Mouse (Mus musculus): Measurements from ENCODE around the gene Alpk3. TPM values are rescaled to one million over a fixed set of nuclear protein-coding genes. Genes with fewer than 3 reads are reported as not detected.
A peak's percentile ranks its signal among the peaks of the same experiment; 100 is the strongest.

Alpk3 gene
- polyA plus RNA-seq, 1 experiment from 2014 or later = 1.4 TPM

GRCm38 (mm10) chr7:81060908-81061307 lies 3.5 kb downstream of the Alpk3 start:
- Histone ChIP-seq H3K27ac (ENCODE audit: low read depth) (no peak overlapping the region), H3K4me1 (replicated peaks; ENCODE audit: control insufficient read depth, insufficient read depth, low read length) (peaks cover 23% of the 10 kb centered on the region), H3K36me3 (ENCODE audit: control insufficient read depth, insufficient read depth, low read length) (no peaks in the 10 kb centered on the region), H3K4me3 (ENCODE audit: low read depth, low read length) (no peak overlapping the region), H3K9me3 (ENCODE audit: control insufficient read depth, low read length) (no peaks in the 10 kb centered on the region), H3K27me3 (replicated peaks; ENCODE audit: control insufficient read depth, insufficient read depth, low read length) (no peaks in the 10 kb centered on the region), H3K9ac (ENCODE audit: low read length) (no peak overlapping the region), H3K4me2 (ENCODE audit: low read length) (no peak overlapping the region)
- ATAC-seq (replicated peaks; ENCODE audit: low FRiP score, low TSS enrichment, low read depth) (no peak), DNase-seq (ENCODE audit: low spot score) (no peak)
- 86% methylated on average over 2 of the region's 2 CpGs for whole genome bisulfite sequencing

- H3K9me3 ChIP-seq (ENCODE audit: control insufficient read depth, low read length) = no peaks in the 10 kb centered on the region
- peaks cover 23% of the 10 kb centered on the region for H3K4me1 ChIP-seq (replicated peaks; ENCODE audit: control insufficient read depth, insufficient read depth, low read length)
- H3K27ac ChIP-seq (ENCODE audit: low read depth) = no peak overlapping the region
- H3K4me3 ChIP-seq (ENCODE audit: low read depth, low read length) = no peak overlapping the region
- H3K36me3 ChIP-seq (ENCODE audit: control insufficient read depth, insufficient read depth, low read length) = no peaks in the 10 kb centered on the region
- ATAC-seq (replicated peaks; ENCODE audit: low FRiP score, low TSS enrichment, low read depth) = no peak
- H3K4me2 ChIP-seq (ENCODE audit: low read length) = no peak overlapping the region
- DNase-seq (ENCODE audit: low spot score) = no peak
- no peak overlapping the region for H3K9ac ChIP-seq (ENCODE audit: low read length)
- 83% methylated on average over 11 of the region's 11 CpGs for WGBS
- H3K27me3 ChIP-seq (replicated peaks; ENCODE audit: control insufficient read depth, insufficient read depth, low read length) = no peaks in the 10 kb centered on the region
Measured at GRCm38 (mm10) chr7:81061936-81062335, 4.5 kb downstream of the Alpk3 start.

- H3K4me3 ChIP-seq (ENCODE audit: low read depth, low read length) = no peak overlapping the region
- WGBS = 68% methylated on average over 9 of the region's 9 CpGs
- ATAC-seq (replicated peaks; ENCODE audit: low FRiP score, low TSS enrichment, low read depth) (no peak), DNase-seq (ENCODE audit: low spot score) (no peak)
- H3K27ac ChIP-seq (ENCODE audit: low read depth) = no peak overlapping the region
- H3K4me2 ChIP-seq (ENCODE audit: low read length) = no peak overlapping the region
- H3K4me1 ChIP-seq (replicated peaks; ENCODE audit: control insufficient read depth, insufficient read depth, low read length) = peaks cover 11% of the 10 kb centered on the region
- H3K27me3 ChIP-seq (replicated peaks; ENCODE audit: control insufficient read depth, insufficient read depth, low read length) = no peaks in the 10 kb centered on the region
- no peaks in the 10 kb centered on the region for H3K36me3 ChIP-seq (ENCODE audit: control insufficient read depth, insufficient read depth, low read length)
- H3K9ac ChIP-seq (ENCODE audit: low read length) = no peak overlapping the region
- no peaks in the 10 kb centered on the region for H3K9me3 ChIP-seq (ENCODE audit: control insufficient read depth, low read length)
Measured at GRCm38 (mm10) chr7:81063332-81063731, 5.9 kb downstream of the Alpk3 start.

- Histone ChIP-seq H3K36me3 (ENCODE audit: control insufficient read depth, insufficient read depth, low read length) (no peaks in the 10 kb centered on the region), H3K9ac (ENCODE audit: low read length) (no peak overlapping the region), H3K4me3 (ENCODE audit: low read depth, low read length) (no peak overlapping the region), H3K4me1 (replicated peaks; ENCODE audit: control insufficient read depth, insufficient read depth, low read length) (0 out of 2 replicates have a peak, but pooled peaks cover 4% of the 10 kb centered on the region), H3K27me3 (replicated peaks; ENCODE audit: control insufficient read depth, insufficient read depth, low read length) (no peaks in the 10 kb centered on the region), H3K9me3 (ENCODE audit: control insufficient read depth, low read length) (no peaks in the 10 kb centered on the region), H3K27ac (ENCODE audit: low read depth) (no peak overlapping the region), H3K4me2 (ENCODE audit: low read length) (no peak overlapping the region)
- 24% methylated on average over 6 of the region's 6 CpGs for WGBS
- DNase-seq (ENCODE audit: low spot score) (no peak), ATAC-seq (replicated peaks; ENCODE audit: low FRiP score, low TSS enrichment, low read depth) (no peak)
Measured at GRCm38 (mm10) chr7:81066714-81067113, 9.3 kb downstream of the Alpk3 start.

- WGBS = 28% methylated on average over 5 of the region's 5 CpGs
- H3K4me3 ChIP-seq (ENCODE audit: low read depth, low read length) = no peak overlapping the region
- no peak overlapping the region for H3K4me2 ChIP-seq (ENCODE audit: low read length)
- peak; percentile 62 for ATAC-seq (replicated peaks; ENCODE audit: low FRiP score, low TSS enrichment, low read depth)
- peaks cover 27% of the 10 kb centered on the region for H3K4me1 ChIP-seq (replicated peaks; ENCODE audit: control insufficient read depth, insufficient read depth, low read length)
- H3K9me3 ChIP-seq (ENCODE audit: control insufficient read depth, low read length) = no peaks in the 10 kb centered on the region
- no peaks in the 10 kb centered on the region for H3K36me3 ChIP-seq (ENCODE audit: control insufficient read depth, insufficient read depth, low read length)
- peak; percentile 72 for DNase-seq (ENCODE audit: low spot score)
- no peak overlapping the region for H3K9ac ChIP-seq (ENCODE audit: low read length)
- H3K27me3 ChIP-seq (replicated peaks; ENCODE audit: control insufficient read depth, insufficient read depth, low read length) = no peaks in the 10 kb centered on the region
- H3K27ac ChIP-seq (ENCODE audit: low read depth) = peak overlapping the region; percentile 80
Measured at GRCm38 (mm10) chr7:81072463-81072862, 15.1 kb downstream of the Alpk3 start.

- DNase-seq (ENCODE audit: low spot score) (no peak), ATAC-seq (replicated peaks; ENCODE audit: low FRiP score, low TSS enrichment, low read depth) (no peak)
- H3K27me3 ChIP-seq (replicated peaks; ENCODE audit: control insufficient read depth, insufficient read depth, low read length) = no peaks in the 10 kb centered on the region
- 86% methylated on average over 5 of the region's 5 CpGs for WGBS
- peaks cover 27% of the 10 kb centered on the region for H3K4me1 ChIP-seq (replicated peaks; ENCODE audit: control insufficient read depth, insufficient read depth, low read length)
- no peaks in the 10 kb centered on the region for H3K36me3 ChIP-seq (ENCODE audit: control insufficient read depth, insufficient read depth, low read length)
- H3K9ac ChIP-seq (ENCODE audit: low read length) = no peak overlapping the region
- no peaks in the 10 kb centered on the region for H3K9me3 ChIP-seq (ENCODE audit: control insufficient read depth, low read length)
- H3K4me3 ChIP-seq (ENCODE audit: low read depth, low read length) = no peak overlapping the region
- H3K27ac ChIP-seq (ENCODE audit: low read depth) = peak overlapping the region; percentile 80; the same call in 1 of the 2 replicates
- H3K4me2 ChIP-seq (ENCODE audit: low read length) = no peak overlapping the region
Measured at GRCm38 (mm10) chr7:81073273-81073672, 15.9 kb downstream of the Alpk3 start.

- 29% methylated on average over 9 of the region's 9 CpGs for WGBS
- H3K4me2 ChIP-seq (ENCODE audit: low read length) = no peak overlapping the region
- no peak for DNase-seq (ENCODE audit: low spot score)
- no peak overlapping the region for H3K9ac ChIP-seq (ENCODE audit: low read length)
- H3K27me3 ChIP-seq (replicated peaks; ENCODE audit: control insufficient read depth, insufficient read depth, low read length) = no peaks in the 10 kb centered on the region
- no peak overlapping the region for H3K4me3 ChIP-seq (ENCODE audit: low read depth, low read length)
- peak; percentile 47 for ATAC-seq (replicated peaks; ENCODE audit: low FRiP score, low TSS enrichment, low read depth)
- peaks cover 27% of the 10 kb centered on the region for H3K4me1 ChIP-seq (replicated peaks; ENCODE audit: control insufficient read depth, insufficient read depth, low read length)
- H3K27ac ChIP-seq (ENCODE audit: low read depth) = peak overlapping the region; percentile 60
- H3K9me3 ChIP-seq (ENCODE audit: control insufficient read depth, low read length) = no peaks in the 10 kb centered on the region
- H3K36me3 ChIP-seq (ENCODE audit: control insufficient read depth, insufficient read depth, low read length) = no peaks in the 10 kb centered on the region
Measured at GRCm38 (mm10) chr7:81074546-81074945, 17.1 kb downstream of the Alpk3 start.

- ATAC-seq (replicated peaks; ENCODE audit: low FRiP score, low TSS enrichment, low read depth) = no peak
- peaks cover 27% of the 10 kb centered on the region for H3K4me1 ChIP-seq (replicated peaks; ENCODE audit: control insufficient read depth, insufficient read depth, low read length)
- H3K4me3 ChIP-seq (ENCODE audit: low read depth, low read length) = no peak overlapping the region
- DNase-seq (ENCODE audit: low spot score) = no peak
- no peak overlapping the region for H3K4me2 ChIP-seq (ENCODE audit: low read length)
- H3K27me3 ChIP-seq (replicated peaks; ENCODE audit: control insufficient read depth, insufficient read depth, low read length) = no peaks in the 10 kb centered on the region
- H3K27ac ChIP-seq (ENCODE audit: low read depth) = peak overlapping the region; percentile 60
- no peaks in the 10 kb centered on the region for H3K9me3 ChIP-seq (ENCODE audit: control insufficient read depth, low read length)
- H3K36me3 ChIP-seq (ENCODE audit: control insufficient read depth, insufficient read depth, low read length) = no peaks in the 10 kb centered on the region
- whole genome bisulfite sequencing = 44% methylated on average over 7 of the region's 7 CpGs
- H3K9ac ChIP-seq (ENCODE audit: low read length) = no peak overlapping the region
Measured at GRCm38 (mm10) chr7:81075299-81075698, 17.9 kb downstream of the Alpk3 start.

- H3K27me3 ChIP-seq (replicated peaks; ENCODE audit: control insufficient read depth, insufficient read depth, low read length) = no peaks in the 10 kb centered on the region
- H3K4me3 ChIP-seq (ENCODE audit: low read depth, low read length) = no peak overlapping the region
- H3K4me1 ChIP-seq (replicated peaks; ENCODE audit: control insufficient read depth, insufficient read depth, low read length) = peaks cover 27% of the 10 kb centered on the region
- H3K9me3 ChIP-seq (ENCODE audit: control insufficient read depth, low read length) = no peaks in the 10 kb centered on the region
- H3K36me3 ChIP-seq (ENCODE audit: control insufficient read depth, insufficient read depth, low read length) = no peaks in the 10 kb centered on the region
- no peak overlapping the region for H3K4me2 ChIP-seq (ENCODE audit: low read length)
- ATAC-seq (replicated peaks; ENCODE audit: low FRiP score, low TSS enrichment, low read depth) = no peak
- WGBS = 91% methylated on average over 5 of the region's 5 CpGs
- no peak overlapping the region for H3K9ac ChIP-seq (ENCODE audit: low read length)
- H3K27ac ChIP-seq (ENCODE audit: low read depth) = no peak overlapping the region
- no peak for DNase-seq (ENCODE audit: low spot score)
Measured at GRCm38 (mm10) chr7:81075732-81076131, 18.3 kb downstream of the Alpk3 start.

All from intestine, embryonic 14.5 days (tissue).